12 mouse cellular contexts compared by ENCODE assay signal in the genomic region with DNA sequence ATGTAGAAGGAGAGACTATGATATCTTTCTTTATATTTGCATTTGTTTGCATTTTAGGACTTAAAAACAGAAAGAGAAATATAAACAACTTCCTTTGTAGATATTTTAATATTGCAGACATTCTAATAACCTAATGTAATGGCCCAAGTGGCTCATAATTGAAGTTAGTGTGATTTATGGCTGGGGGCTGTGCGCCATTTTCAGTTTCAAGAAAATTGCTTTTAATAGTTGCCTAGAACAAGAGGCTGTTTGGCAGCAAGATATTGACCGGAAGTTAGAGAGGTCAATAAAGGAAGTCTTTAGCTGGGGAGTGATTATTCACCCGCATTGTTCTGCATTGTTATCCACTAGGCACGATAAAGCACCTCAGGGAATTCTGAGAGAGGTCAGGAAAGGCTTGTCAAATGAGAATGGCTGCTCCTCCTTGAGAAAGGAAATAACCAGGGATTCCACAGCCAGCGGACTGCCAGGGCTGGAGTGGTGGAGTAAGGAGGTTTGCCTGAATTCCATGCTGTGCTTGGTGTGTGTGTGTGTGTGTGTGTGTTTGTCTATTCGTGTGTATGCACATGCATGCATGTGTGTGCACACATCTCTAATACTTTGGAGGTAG.
DNase-seq lines count a peak whose midpoint lies in the region; ATAC-seq lines count a peak whose summit lies in the region.
"Had no signal": no experiment of that assay in that cellular context is flagged by ENCODE, and none has a peak within 500 bp of the region (broad histone marks: within the 10 kb centered on the region; RNA-seq: fewer than 3 reads in every experiment).

No protein-coding gene starts in this region.

- no peaks in the 10 kb centered on the region for H3K9me3 ChIP-seq in heart, embryonic 12.5 days (replicated peaks)
- H3K9me3 ChIP-seq in kidney, embryonic 16.5 days (ENCODE audit: low read length), result no peaks in the 10 kb centered on the region
- H3K9me3 ChIP-seq: lung, embryonic 15.5 days had no signal

- H3K4me1 ChIP-seq in heart, embryonic 12.5 days (replicated peaks), result peaks cover 25% of the 10 kb centered on the region
- H3K4me1 ChIP-seq in kidney, embryonic 16.5 days (ENCODE audit: insufficient read depth, low read length), result peaks cover 11% of the 10 kb centered on the region
- H3K4me1 ChIP-seq: lung, embryonic 15.5 days had no signal

- no peak overlapping the region for H3K4me3 ChIP-seq in heart, embryonic 12.5 days
- H3K4me3 ChIP-seq in kidney, embryonic 16.5 days (ENCODE audit: low read length), result no peak overlapping the region
- H3K4me3 ChIP-seq: erythroblast, embryonic 14.5 days; lung, embryonic 15.5 days had no signal

- H3K27ac ChIP-seq in heart, embryonic 12.5 days (ENCODE audit: poor library complexity, severe bottlenecking), result no peak overlapping the region
- H3K27ac ChIP-seq in kidney, embryonic 16.5 days (ENCODE audit: low read length), result peak overlapping the region; percentile 13
- H3K27ac ChIP-seq: lung, embryonic 15.5 days had no signal

- intact Hi-C loops in heart, postnatal 25 days (cut with DNase I), result no loop called here

- peaks cover 55% of the 10 kb centered on the region for H3K36me3 ChIP-seq in heart, embryonic 12.5 days
- peaks cover 46% of the 10 kb centered on the region for H3K36me3 ChIP-seq in kidney, embryonic 16.5 days (ENCODE audit: insufficient read depth, low read length)

- peak; percentile 42; the same call in 1 of the 2 replicates for ATAC-seq in heart, embryonic 12.5 days (ENCODE audit: insufficient number of reproducible peaks, low FRiP score)
- no peak for ATAC-seq in kidney, embryonic 16.5 days (ENCODE audit: low FRiP score, low TSS enrichment)
- no peak for ATAC-seq in cerebellum, adult (ENCODE audit: insufficient number of reproducible peaks, low FRiP score, low TSS enrichment)

- no peak overlapping the region for H3K4me2 ChIP-seq in heart, embryonic 12.5 days
- no peak overlapping the region for H3K4me2 ChIP-seq in kidney, embryonic 16.5 days (replicated peaks; ENCODE audit: low read depth, low read length)
- H3K4me2 ChIP-seq: lung, embryonic 15.5 days had no signal

- DNase-seq in heart, postnatal 25 days (ENCODE audit: low spot score), result no peak
- DNase-seq in lung, postnatal 10 days, result peak; percentile 29
- no peak for DNase-seq in lung, postnatal 25 days (ENCODE audit: low spot score)
- peak; percentile 43 for DNase-seq in skeletal muscle tissue, adult 2 months (ENCODE audit: low read depth, low spot score)
- no peak for DNase-seq in urinary bladder, adult 18-20 months (ENCODE audit: low spot score in 2 of 2)
- DNase-seq: midbrain, embryonic 14.5 days; thymus, postnatal 36 days had no signal

- 56% methylated on average over 6 of the region's 6 CpGs for WGBS in heart, embryonic 12.5 days
- 54% methylated on average over 6 of the region's 6 CpGs for WGBS in kidney, embryonic 16.5 days

- no peak overlapping the region for H3K9ac ChIP-seq in heart, embryonic 12.5 days
- H3K9ac ChIP-seq in kidney, embryonic 16.5 days (replicated peaks; ENCODE audit: low read length), result no peak overlapping the region
- H3K9ac ChIP-seq: lung, embryonic 15.5 days had no signal

- H3K27me3 ChIP-seq in heart, embryonic 12.5 days (replicated peaks), result no peaks in the 10 kb centered on the region
- no peaks in the 10 kb centered on the region for H3K27me3 ChIP-seq in kidney, embryonic 16.5 days (ENCODE audit: insufficient read depth, low read length)
- H3K27me3 ChIP-seq: lung, embryonic 15.5 days had no signal

Comparison
In these comparisons a context has a peak if more than half of its experiments do, and no peak if none do; other contexts are left out.
1. DNase-seq: peak in lung, postnatal 10 days (single experiment) and skeletal muscle tissue, adult 2 months (single experiment); none in heart, postnatal 25 days (single experiment), lung, postnatal 25 days (single experiment) and urinary bladder, adult 18-20 months (0 of 2).